Mouse (Mus musculus) kidney, adult 11 months (tissue): ENCODE results near the gene Zdhhc22.

Source experiments
- DNase-seq: peaks from one replicate; pipeline ENCODE4 v3.0.0; 2022

Zdhhc22 gene

DNA sequence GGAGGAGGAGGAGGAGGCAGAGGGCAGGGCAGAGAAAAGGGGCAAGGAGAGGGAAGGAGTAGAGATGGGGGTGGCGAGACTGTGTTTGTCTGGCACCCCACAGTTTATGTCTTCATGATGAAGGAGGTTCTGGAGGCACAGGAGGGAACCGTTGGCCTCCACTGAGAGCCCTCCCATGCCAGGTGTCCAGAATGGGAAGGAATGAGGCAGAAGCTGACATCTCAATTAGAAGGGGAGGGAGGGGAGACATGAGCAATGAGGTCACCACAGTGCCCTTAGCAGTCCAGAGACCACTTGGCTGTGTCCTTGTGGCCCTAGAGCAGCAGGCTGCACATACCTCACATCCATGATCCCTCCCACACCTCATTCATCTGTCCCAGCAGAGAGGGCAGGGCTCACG is 4.5 kb upstream of the Zdhhc22 start:
- DNase-seq: no peak

DNA sequence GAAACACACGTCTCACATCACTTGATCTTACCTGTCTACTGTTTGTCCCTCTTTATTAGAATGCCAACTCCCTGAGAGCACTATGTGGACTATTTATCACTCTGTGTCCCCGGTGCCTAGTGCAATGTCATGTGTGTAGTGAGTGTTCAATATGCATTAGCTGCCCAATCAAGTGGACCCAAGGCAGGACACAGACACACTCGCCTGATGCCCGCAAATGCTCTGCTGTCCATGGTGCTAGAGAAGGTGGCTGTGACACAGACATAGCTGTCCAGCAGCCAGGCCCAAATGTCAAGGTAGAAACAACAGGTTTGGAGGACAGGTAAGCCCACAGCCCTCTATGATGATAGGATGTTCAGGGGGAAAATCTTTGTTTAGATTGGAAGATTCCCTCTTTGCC is 3.9 kb upstream of the Zdhhc22 start:
- DNase-seq: no peak

- no peak for DNase-seq
These were observed 503 bp upstream of the Zdhhc22 start for GRCm38 (mm10) chr12:86990755-86991110.

GRCm38 (mm10) chr12:86989378-86989777 is 852 bp downstream of the Zdhhc22 start:
- DNase-seq: no peak

GRCm38 (mm10) chr12:86988227-86988626 is 2.0 kb downstream of the Zdhhc22 start:
- no peak for DNase-seq

- DNase-seq: no peak
These were observed 3.7 kb downstream of the Zdhhc22 start for GRCm38 (mm10) chr12:86986562-86986961.

DNA sequence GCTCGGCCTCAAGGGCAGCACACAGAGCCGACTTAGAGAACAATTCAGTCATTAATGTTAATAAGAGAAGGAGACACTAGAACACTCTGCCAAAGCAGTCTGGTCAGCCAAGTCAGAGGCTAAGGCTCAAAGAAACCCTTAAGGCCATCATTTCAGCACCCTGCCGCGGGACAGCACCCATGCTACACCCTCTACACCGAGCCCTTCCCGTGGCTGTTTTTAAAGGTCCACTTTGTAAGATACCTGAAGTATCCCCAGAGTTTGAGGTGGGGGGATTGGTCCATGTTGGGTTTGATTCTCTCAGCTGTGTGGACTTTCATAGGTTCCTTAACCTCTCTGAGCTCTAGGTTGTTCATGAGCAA is 6.1 kb downstream of the Zdhhc22 start:
- DNase-seq: no peak

DNA sequence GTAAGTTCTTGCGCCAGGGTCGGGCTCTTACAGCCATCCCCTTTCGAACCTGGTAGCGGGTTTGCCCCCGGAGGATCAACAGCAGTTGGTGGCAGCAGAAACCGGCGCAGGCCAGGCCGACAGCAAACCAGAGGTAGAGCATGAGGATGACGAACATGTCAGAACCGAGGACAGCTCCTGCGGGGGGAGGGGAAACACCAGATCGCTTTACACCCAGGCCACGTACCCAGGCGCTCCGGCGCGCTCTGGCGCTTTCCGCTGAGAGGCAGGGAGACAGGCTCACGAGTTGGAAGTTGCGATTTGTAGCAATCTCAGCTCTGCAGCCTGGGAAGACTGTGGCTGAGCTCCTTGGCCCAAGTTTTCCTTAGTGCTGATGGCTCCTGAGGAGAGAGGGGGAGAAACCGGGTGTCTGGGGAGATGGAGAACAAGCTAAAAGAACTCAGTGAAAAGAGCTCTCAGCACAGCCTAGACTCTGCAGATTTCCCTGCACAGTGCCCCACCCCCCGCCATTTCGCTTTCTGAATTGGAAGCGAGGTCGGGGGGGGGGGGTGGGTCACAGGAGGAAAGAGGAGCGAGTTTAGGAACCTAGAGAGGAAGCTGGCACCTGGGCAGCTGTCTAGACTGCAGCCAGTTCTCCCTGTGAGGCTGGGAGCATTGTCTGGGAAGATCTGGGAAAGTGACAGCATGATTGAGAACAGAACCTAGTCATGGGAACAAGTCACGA is 6.6 kb downstream of the Zdhhc22 start:
- peak; percentile 29 for DNase-seq

GRCm38 (mm10) chr12:86981180-86981579 is 9.1 kb downstream of the Zdhhc22 start:
- no peak for DNase-seq

- no peak for DNase-seq
These were observed 12.4 kb downstream of the Zdhhc22 start for GRCm38 (mm10) chr12:86977833-86978232.

- DNase-seq: no peak
These were observed 13.6 kb downstream of the Zdhhc22 start for GRCm38 (mm10) chr12:86976511-86977168.

DNA sequence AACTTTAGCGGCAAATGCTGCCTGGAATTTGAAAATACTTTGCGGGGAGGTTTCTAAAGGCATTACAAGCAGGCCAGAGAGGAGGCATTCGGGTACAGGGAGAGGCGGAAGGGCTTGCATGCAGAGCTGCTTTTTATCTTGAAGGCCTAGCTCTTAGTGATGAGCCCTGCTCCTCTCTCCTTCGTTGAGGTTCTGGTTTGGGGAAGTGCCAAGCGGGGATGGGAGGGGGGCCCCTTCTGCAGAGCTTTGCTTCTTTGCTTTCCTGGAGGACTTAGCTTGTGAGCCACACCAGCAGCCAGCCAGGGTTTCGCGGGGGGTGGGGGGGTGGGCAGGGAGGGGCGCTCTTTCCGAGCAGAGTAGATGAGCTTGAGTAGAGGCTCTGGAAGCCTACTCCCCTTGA is 14.5 kb downstream of the Zdhhc22 start:
- no peak for DNase-seq

DNA sequence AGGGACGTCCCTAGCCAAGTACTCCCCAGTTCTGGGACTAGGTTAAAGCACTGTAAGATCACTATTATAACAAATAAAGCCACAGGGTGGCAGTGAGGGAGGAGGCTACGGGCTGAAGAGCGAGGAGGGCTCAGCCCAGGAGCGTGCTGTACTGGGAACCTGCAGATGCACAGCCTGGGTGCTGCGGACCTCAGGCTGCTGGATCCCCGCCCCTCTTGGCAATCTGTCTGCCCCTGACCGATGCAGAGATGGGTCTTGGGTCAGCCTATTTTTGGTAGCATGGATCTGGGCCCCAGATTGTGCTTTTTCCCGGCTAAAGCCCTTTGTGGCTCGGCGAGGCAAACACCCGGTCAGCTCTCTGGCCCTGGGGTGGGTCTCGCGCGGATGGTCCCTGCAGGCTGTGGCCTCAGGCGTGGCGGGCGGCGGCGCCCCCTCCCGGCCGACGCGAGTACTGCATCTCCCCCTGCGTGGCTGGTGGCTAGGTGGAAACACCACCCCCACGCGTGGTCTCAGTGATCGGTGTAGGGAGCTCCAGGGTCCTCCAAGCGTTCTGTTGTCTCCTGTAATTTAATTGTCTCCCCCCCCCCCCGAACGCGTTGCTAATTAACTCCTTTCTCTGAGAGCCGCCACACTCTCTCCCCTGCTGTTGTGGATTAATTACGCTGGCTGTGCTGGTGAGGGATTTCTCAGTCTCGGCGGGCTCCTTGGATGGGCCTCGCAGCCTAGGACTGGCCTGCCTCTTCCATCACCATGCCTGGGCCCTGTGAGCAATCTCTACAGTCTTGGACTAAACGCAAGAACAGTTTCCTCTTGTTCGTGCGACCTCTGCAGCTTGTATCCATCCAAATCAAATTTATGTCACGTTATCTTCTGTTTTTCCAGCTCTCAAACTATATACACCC is 15.6 kb downstream of the Zdhhc22 start:
- peak; percentile 33 for DNase-seq

GRCm38 (mm10) chr12:86973706-86974105 is 16.5 kb downstream of the Zdhhc22 start:
- no peak for DNase-seq

DNA sequence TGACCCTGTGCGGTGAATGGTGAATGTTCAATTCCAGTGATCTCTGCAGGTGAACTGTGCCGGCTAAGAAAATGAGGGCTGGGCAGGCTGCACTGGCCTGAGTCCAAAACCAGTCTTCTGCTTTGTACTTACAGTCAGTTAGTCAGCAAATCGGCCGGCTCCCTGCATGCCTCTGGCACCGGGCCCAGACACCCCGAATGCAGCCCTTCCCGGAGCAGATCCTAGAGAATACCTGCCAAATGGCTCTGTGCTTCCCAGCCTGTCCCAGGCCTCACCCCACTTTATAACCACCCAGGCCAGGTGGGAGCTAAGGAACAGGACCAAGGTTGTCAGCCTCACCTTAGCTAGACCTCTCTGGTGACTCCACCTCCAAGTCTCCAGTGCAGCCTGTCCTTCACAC is 17.0 kb downstream of the Zdhhc22 start:
- DNase-seq: peak; percentile 87

DNA sequence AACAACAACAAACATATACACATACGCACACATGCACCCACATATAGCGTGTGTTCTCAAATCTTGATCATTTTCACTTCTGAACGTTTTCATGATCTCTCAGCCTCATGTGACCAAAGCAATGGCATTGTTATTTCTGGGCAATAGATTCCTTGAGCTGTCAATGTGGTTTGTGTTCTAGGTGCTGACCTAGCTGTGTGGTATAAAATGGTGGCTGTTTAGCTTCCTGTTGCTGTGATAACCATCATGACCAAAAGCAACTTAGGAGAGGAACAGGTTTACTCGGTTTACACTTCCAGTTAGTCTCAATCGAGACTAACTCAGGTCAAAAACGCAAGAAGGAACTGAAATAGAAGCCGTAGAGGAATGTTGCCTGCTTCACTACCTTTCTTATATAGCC is 19.1 kb downstream of the Zdhhc22 start:
- no peak for DNase-seq

- DNase-seq: no peak
These were observed 21.0 kb downstream of the Zdhhc22 start for GRCm38 (mm10) chr12:86969220-86969601.

DNA sequence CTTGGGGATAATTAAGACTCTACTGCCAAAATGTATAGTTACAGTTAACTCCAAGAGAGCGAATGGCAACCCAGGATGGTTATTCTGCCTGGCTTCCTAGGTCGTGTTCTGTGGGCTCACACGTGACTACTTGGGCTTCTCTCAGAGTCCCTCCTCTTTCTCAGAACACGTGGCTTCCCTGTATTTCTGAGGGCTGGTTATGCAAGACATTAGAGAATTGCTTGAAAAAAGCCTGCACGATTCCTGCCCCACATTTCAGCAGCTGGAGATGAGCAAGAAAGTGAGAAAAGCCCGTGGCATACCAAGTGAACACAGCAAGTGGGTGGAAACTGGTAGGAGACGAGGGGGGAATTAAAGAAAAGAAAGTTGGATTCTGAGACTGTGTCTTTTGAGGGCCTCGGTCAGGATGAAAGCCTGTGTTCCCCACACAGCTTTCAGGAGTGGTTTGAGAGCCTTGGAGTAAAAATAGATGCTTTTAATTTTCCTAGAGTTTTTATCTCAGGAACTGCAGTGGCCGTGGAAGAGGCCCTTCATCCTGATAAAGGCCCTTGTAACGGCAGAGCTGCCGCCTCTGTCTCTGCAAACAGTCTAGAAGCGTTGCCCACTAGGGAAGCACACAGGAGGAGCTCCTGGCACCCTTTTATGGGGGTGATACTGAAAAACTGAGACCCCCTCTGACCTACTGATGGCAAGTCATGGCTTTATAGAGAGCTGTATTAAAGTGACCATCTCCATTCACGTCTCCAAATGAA is 21.6 kb downstream of the Zdhhc22 start:
- DNase-seq: no peak

DNA sequence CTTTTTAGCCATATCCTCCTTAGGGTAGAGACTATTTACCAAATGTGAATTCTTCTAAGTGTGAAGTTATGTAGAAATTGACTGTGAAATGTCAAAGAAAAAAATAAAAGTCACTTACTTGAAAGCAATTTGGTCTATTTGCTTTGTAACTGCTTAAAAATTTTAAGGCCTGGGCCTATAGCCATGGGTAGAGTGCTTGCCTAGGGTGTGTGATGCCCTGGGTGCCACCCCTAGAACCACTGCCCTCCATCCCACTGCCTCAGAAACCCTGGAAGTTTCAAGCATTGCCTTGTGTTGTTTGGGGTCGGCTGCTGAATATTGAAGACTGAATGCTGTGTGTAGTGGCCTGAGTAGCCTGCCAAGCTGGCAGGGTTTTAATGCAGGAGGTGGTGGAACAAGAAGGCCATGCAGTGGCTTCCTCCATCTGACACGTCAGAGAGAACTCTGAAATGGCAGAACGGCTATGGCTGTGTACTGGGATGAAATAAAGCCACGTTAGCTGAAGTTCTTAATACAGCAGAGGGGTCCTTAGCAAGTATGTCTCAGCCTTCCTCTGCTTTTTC is 24.9 kb downstream of the Zdhhc22 start:
- no peak for DNase-seq

GRCm38 (mm10) chr12:86964278-86965057 is 25.8 kb downstream of the Zdhhc22 start:
- DNase-seq: peak; percentile 15

DNA sequence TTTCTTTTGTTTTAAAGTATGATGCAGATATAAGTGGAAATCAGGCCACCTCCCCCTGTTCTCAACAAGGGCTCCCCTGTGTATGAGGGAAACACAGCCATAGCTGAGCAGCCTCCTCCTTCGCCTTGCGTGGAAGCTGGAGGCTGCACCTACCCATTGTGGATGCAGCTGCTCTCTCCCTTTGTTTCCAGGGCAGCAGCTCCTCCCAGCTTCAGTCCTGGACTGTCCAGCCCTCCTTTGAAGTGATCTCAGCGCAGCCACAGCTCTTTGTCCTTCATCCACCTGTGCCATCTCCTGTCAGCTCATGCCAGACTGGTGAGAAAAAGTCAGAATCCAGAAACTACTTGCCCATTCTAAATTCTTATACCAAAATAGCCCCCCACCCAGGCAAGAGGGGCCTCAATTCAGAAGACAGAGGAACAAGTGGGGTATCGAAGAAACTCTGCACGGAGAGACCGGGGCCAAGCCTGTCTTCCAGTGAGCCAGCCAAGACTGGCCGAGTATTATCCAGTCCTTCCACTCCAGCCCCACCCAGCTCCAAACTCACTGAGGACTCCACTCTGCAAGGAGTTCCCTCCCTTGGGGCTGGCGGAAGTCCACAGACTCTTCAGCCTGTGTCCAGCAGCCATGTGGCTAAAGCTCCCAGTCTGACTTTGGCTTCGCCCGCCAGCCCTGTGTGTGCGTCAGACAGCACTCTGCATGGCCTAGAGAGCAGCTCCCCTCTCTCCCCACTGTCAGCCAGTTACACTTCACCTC is 28.5 kb downstream of the Zdhhc22 start:
- DNase-seq: no peak
